In genomic region chr17:45811632-45812221, GRCm38 (mm10) we compare ENCODE assay signal across 11 mouse cellular contexts.
DNase-seq lines count a peak whose midpoint lies in the region.
"Had no signal": no experiment of that assay in that cellular context is flagged by ENCODE, and none has a peak within 500 bp of the region (broad histone marks: within the 10 kb centered on the region; RNA-seq: fewer than 3 reads in every experiment).

No protein-coding gene starts in this region.

- intact Hi-C loops in gastrocnemius, postnatal 36 days (cut with DNase I) = loop anchor here (2.0 to 5.0 kb wide), 3 partner anchors 96 to 225 kb away; no protein-coding TSS in a partner anchor
- intact Hi-C loops in heart, postnatal 36 days (cut with DNase I) = loop anchor here (2.0 kb wide), 1 partner anchor 75 kb away; no protein-coding TSS in a partner anchor
- intact Hi-C loops in heart, postnatal 10 days (cut with DNase I) = loop anchor here (1.0 kb wide), 1 partner anchor 75 kb away; no protein-coding TSS in a partner anchor

- peak; percentile 55 for DNase-seq in gastrocnemius, adult 18-20 months (ENCODE audit: low spot score)
- no peak for DNase-seq in gastrocnemius, postnatal 36 days
- DNase-seq in heart, adult 8-10 months (ENCODE audit: low spot score) = peak; percentile 28
- DNase-seq in heart, postnatal 36 days = no peak
- peak; percentile 64 to 71 for DNase-seq in heart, postnatal 10 days
- DNase-seq in kidney, adult 18-20 months = no peak
- DNase-seq in thymus, postnatal 4 days = no peak
- DNase-seq in adrenal gland, adult 8-10 months = no peak
- DNase-seq: embryo, embryonic 11 days; lung, embryonic 14.5 days; lung, postnatal 14 days had no signal

Comparison
In these comparisons a context has a peak if more than half of its experiments do, and no peak if none do; other contexts are left out.
1. DNase-seq: peak in gastrocnemius, adult 18-20 months (single experiment), heart, adult 8-10 months (single experiment) and heart, postnatal 10 days (2 of 2); none in gastrocnemius, postnatal 36 days (0 of 2), heart, postnatal 36 days (0 of 2), kidney, adult 18-20 months (single experiment), thymus, postnatal 4 days (single experiment) and adrenal gland, adult 8-10 months (single experiment).